Mouse (Mus musculus): ENCODE measurements around the gene Anxa9. TPM values are rescaled to one million over a fixed set of nuclear protein-coding genes. Genes with fewer than 3 reads are reported as not detected.
"Not testable (repeated sequence)": the region's sequence is repeated elsewhere in the genome, so short reads cannot be mapped to it uniquely, and the experiment has no call there.

Gene Anxa9
- polyA plus RNA-seq (2017; shearing (Covaris generic)): under 1 TPM in 1 of 2 experiments, not detected in 1; 0.83 TPM

DNA sequence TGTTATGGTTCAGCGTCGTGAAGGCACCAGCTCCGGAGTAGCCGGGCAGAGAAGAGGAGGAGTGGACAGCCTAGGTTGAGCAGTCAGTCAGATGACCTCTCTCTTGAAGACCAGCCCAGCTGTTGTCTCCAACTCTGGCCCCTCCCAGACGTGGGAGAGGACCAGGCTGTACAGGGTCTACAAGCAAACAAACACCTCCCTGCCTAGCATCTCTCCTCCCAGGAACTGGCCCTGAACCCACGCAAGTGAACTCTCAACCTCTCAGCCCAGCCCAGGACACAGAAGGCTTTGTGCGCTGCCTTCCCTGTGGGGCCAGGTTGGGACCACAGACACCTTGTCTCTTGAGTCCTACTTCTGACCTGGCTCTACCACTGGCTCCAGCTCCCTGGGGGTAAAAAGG lies at the start of gene Anxa9:
Anxa9 (minus strand) TSS at position 77 of the 400 bp plus-strand sequence.
- ATAC-seq: no peak

DNA sequence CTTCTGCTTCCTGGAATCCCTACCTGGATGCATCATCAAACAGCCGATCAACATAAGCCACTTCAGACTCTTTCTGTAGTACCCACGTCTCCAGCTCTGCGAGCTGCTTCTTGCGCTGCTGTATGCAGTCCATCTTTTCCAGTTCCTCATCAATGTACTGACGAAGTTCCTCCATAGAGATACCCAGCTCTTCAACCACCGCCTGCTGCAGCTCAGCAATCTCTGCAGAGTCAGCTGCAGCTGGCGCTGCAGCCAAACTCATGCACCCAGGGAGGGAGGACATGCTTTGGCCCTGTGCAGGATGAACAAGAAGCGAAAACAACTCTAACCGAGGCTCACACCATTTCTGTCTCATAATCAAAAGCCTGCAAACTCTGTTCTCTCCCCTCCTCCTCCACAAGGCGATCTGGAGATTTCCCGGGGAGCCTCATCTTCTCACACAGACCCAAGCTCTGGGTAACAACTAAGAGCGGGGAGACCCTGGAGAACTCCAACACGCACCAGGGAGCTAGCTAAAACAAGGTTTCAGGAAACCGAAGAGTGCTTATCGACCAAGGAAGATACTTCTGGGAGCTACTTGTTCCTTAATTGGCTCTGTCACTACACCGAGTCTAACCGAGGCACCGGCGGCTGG lies 49.1 kb upstream of the Anxa9 start:
- ATAC-seq: not testable (repeated sequence)

DNA sequence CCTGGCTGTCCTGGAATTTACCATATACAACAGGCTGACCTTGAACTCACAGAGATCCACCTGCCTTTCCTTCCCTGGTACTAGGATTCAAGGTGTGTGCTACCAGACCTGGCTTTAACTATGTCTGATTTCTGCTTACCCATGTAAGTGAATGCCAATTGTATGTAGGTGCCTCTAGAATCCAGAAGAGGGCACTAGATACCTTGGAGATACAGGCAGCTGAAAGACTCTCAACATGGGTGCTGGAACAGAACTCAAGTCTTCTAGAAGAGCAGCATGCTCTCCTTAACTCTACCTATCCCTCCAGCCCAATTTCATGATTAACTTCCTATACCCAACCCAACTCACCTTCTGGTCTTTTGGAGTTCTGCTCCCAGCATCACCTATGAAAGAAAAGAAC lies 42.5 kb upstream of the Anxa9 start:
- ATAC-seq: peak; percentile 57

DNA sequence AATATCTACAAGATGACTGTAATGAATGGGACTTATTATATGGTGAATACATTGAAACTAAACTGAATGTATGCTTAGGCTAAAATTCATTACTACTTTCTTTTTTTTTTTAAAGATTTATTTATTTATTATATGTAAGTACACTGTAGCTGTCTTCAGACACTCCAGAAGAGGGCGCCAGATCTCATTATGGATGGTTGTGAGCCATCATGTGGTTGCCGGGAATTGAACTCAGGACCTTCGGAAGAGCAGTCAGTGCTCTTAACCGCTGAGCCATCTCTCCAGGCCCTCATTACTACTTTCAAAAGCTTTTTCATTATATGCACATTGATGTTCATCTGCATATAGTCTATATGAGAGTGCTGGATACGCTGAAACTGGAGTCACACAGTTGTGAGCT lies 41.4 kb upstream of the Anxa9 start:
- ATAC-seq: not testable (repeated sequence)

DNA sequence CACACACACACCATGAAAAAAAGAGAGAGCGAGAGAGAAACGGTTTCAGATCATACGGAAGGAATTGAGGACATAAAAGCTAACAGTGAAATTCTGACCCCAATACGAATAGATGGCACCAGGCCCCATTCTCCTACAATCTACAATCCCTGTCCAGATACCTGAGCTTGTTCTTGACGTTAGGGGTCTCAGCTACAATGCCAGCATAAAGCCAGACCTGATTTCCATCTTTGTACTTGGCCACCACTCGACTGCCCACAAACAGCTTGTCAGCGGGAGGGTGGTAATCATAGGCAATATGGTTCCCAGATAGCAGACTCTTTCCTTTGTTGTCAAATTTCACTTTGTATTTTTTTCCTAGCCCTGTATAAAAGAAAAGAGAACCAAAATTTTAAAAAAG lies 39.5 kb upstream of the Anxa9 start:
- ATAC-seq: no peak

DNA sequence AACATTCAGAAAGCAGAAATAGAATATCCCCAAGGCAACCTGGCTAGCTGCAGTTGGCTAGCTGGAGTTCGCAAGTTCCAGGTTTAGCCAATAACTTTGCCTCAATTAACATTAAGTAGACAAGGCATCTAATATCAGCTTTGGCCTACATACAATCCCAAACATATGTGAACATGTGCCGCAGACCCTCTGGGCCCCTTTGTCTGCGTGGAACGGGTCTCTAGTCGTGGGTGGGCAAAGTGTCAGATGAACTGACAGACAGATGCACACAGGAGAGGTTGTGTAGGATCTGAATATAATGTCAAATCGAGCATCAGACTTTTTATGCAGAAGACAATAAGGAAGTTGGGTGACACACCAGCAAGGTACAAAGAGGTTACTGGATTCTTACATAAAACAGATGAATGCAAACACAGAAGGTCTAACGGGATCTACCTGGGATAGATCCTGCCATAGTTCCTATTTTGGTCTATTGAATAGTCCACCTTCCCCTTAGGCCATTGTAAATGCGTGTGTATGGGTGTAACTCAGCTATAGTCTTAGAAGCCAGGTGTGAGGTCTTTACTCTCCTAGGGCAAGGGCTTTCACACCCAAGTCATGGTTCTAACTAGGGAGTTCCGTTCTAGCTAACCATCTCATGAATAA lies 36.5 kb upstream of the Anxa9 start:
- ATAC-seq: not testable (repeated sequence)

DNA sequence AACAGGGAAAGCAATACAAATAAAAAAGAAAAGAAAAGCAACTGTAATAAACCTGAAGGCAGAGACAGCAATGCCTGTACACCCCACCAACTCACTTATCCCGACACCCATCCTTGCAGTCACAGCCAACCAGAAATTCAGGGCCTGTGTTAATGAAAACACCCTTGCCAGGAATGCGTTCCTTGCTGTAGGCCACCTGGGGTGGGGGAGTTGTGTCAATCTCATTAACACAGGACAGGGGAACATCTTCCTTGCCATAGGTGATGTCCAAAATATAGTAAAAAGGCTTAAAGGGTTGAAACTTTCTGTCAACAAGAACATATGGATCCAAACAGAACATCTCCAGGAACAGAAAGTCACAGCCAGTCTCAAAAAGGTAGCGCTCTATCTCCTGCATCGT lies 31.3 kb upstream of the Anxa9 start:
- ATAC-seq: no peak

DNA sequence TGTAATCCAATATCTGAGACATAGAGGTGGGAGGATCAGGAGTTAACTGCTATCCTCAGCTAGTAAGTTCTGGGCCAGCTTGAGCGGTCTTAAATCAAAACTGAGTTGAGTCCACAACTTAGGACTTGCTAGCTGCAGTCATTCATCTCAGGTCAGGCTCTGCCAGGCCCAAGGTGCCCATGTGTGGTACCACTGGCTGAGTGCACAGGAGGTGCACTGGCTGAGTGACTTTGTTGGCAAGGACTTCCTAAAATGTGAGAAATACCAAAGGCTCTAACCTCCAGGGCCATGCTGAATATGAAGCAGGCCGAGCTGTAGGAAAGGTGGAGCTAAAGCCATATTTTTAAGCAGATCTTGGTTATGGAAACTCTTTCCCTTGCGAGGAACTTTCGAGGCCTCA lies 30.4 kb upstream of the Anxa9 start:
- ATAC-seq: no peak

DNA sequence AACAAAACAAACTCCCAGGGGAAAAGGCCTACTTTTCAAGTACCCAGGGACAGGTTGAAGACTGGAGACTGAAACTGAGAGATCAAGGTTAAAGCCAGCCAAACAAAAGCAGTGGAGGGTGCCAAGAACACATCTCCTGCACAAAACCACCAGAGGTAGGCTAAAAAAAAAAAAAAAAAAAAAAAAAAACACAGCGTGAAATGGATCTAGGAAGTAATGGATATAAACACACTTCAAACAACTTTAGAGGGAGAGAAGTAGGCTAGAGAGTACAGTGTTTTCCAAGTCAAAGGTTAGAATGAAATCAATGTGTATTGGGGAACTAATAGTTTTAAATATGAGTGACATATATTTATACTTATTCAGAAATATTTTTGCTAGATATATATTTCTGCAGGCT lies 24.6 kb upstream of the Anxa9 start:
- no peak for ATAC-seq

DNA sequence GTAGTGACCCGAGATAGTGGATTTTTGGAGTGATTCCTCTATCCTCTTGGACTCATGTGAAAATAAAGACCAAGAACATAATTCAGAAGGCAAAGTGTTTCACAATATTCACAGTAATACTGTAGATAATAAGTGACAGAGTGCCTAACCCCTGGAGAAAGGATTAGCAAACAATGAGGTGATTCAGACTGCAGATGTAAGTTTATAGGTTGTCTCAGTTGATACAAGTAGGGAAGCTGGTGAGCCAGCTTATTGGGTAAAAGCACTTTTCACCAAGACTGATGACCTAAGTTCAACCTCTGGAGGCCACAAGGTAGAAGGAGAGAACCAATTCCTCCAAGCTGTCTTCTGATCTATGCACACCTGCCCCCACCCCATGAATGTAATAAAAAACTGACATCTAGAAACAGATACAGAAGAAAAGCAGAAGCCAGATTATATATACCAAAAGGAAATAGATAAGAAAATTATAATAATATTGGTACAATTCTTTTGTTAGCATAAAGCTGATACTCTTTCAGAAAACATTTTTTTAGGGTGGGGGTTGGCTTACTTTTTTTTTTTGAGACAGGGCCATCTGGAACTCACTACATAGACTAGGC lies 21.9 kb upstream of the Anxa9 start:
- no peak for ATAC-seq

DNA sequence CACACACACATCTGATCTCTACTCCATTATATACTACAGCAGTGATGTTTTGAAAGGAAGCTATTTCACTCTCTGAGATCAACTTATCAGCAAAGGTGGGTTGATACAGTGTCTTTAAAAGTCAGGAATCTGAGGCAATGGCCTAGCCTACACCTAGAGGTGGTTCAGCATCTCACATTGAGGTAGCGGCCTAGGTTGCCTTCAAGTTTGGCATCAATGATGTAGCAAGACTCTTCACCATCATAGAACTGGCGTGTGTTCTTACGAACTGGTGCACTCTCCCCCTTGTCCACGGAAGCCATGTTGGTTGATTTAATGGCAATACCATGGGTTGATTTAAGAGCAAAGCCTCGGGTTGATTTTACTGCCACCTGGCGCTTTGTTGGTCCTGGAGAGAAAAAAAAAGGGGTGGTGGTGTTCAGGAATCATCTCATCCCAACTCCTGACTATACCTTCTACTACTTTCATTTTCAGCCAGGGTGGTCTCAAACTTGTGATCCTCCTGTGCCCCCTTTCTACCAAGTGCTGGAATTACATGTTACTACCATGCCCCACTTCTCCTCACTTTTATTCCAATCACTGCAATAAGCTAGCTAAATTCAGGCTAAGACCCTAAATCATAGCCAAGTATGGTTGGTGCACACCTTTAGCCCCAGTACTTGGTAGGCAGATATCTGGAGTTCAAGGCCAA lies 17.6 kb upstream of the Anxa9 start:
- ATAC-seq: no peak

DNA sequence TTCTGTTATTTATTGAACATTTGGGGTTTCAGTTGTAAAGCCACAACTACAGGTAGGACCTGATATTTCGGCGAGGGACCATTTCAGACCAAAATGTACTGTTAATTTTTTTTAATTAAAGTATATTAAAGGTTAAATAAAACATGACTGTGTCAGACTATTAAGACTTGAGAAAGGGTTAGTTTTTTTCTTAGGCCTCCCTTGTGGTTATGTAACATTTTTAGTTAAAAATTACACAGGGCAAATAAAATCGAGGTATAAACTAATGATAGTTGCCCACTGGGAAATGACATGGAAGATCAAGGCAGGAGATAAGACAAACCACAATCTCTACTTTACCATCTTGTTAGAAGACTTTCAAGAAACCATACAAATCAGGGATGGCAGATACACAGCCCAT lies 16.5 kb upstream of the Anxa9 start:
- no peak for ATAC-seq

DNA sequence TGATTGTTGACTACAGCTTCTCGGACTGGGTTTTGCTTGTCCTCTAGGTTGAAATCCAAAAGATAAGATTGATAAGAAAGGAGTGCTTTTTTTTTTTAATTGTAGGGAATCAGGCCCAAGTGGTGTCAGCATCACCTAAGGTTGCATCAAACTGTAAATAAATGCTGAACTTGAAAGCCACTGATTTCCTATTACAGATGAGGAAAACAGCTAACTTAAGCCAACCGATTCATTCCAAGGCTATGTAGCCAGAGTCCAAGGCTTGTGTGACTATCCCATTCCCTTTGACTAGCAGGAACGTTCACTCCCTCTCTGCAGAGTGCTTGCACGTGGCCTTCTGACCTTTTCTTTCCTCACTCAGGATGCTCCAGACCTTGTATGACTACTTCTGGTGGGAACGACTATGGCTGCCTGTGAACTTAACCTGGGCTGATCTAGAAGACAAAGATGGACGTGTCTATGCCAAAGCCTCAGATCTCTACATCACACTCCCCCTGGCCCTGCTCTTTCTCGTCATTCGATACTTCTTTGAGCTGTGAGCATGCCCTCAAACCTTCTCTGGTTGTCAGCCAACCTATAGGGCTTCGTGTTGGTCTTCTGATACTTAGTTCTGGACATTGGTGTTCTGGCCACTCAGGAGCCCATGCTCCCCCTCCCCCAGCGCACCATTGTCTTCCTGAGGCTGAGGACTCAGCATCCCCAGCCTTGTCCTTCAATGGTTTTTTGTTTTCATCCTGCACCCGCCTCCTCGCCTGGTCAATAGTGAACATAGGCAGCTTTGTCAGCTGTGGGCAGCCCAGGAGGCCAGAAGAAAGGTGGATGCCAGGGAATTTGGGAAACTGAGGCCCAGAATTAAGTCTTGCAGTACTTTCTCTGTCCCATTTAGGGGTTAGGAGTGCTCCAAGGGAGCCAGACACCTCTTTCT lies 13.0 kb upstream of the Anxa9 start:
- no peak for ATAC-seq

DNA sequence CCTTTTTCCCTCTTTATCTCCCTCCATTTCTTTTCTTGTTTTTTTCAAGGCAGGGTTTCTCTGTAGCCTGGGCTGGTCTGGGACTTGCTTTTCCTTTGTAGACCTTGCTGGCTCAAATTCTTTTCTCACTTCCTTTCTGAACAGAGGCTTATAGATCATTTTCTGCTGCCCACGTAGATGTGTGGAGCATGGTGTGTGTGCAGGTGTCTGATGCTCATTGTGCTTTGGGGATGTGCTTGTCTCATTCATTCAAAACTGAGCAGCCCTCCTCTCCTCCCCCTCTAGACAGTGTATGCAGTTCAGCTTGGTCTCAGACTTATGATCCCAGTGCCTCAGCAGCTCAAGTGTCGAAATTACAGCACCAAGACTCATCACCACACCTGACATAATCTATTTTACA lies 12.1 kb upstream of the Anxa9 start:
- ATAC-seq: no peak

DNA sequence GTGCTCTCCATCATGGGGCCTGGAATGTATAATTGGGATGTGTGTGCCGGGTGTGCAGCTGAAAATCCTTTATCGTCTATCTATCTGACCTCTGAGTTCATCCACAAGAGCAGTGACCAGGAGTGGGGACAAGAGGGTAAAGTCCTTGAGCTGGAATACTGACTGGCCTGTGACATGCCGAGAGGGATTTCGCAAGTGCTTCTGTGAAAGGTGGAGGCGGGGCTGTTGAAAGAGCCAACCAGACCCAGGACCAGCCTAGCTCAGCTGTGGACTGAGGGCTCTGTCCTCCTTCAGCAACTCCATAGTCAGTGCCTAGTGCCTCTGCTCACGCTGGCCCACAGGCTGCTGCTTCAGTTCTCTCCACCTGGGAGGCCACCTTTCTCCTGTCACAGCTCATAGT lies 11.6 kb upstream of the Anxa9 start:
- ATAC-seq: no peak

DNA sequence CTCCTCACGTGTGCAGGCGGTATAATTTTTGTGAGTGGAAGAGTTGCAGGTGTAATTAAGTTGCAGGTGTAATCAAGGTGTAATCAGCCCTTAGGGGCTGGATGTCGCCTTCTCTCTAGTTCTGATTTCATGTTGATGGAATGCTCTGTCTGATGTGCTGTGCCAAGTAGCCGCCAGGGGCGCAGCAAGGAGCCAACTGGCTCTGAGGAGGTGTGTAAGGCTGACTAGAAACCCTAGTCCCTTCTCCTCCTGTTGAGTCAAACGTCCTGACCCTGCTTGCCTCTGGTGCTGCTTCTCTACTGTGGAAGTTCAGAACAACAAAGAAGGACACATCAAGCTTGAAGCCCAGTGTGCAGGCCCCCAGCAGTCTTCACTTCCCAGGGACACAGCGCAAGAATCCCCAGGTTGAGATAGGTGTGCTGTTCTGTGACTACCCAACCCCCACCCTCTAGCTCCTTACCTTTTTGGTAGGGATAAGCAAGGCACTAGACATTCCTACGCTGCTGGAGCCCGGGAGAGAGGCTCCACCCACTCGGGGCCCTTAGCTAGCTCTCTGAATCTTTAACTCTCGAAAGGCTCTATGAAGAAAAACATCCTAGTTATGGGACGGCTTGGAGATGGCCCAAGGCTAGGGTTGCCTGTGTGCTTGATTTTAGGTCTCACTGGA lies 10.6 kb upstream of the Anxa9 start:
- ATAC-seq: peak; percentile 38

DNA sequence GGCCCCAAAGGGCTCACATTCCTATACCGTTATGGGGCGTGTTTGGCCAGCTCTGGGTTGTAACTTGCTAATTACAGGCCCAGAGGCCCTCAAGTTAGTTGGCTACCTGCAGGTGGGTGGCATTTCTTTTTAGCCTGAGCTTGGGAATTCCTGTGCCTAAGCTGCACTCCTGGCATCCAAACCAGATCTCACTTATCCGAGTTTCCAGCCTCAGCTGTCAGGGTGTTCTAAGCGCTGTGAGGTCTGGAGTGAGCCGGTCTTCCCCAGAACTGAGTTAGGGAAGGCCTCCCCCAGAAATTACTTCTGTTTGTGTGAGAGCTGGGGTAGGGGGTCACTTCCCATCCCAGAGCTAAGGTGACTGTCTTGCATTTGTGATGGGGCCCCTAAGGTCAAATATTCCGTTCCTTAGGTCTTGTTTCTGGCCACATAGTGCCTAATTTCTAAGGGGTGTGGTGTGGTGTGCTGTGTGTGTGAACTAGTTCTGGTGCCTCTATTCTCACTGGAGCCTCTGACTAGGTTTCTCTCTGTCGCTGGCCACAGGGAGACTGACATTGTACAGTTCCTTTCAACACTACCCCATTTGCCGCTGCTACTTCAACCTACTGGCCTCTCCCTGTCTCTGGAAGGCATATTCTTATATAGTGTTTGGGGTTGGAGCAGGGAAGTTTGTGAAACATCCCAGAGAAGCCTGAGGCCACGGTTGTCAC lies 9.0 kb upstream of the Anxa9 start:
- no peak for ATAC-seq

DNA sequence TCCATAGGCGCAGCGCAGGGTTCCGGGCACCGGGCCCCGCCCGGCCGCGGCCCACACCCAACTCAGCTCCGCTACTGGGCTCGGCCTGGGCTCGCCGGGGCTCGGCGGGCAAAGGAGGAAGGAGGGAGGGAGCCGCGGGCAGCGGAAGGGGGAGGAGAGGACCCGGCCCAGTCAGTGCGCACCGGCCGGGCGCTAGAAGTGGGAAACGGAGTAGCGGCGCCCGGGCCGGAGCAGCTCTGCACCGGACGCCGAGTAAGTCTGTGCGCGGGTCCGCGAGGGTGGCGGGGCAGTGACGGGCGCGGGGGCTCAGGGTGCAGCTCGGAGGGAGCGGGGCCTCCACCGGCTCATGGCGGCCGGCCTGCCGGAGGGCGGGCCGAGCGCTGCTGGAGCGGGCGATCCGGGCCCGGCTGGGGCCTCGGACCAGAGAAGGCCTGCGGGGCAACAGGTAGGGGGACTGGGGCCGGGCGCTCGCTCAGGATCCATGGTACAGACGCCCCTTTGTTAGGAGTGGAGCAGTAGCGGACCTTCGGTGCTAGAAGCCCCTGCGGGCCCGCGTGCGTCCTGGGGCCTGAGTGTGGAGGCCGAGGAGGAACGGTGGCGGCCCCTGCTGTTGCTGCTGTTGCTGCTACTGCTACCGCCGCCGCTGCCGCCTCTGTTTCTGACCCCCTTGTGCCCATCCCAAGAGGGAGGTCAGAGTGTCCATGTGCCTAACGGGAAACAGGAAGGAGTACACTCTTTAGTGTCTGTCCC lies 8.3 kb upstream of the Anxa9 start:
- ATAC-seq: peak; percentile 90

DNA sequence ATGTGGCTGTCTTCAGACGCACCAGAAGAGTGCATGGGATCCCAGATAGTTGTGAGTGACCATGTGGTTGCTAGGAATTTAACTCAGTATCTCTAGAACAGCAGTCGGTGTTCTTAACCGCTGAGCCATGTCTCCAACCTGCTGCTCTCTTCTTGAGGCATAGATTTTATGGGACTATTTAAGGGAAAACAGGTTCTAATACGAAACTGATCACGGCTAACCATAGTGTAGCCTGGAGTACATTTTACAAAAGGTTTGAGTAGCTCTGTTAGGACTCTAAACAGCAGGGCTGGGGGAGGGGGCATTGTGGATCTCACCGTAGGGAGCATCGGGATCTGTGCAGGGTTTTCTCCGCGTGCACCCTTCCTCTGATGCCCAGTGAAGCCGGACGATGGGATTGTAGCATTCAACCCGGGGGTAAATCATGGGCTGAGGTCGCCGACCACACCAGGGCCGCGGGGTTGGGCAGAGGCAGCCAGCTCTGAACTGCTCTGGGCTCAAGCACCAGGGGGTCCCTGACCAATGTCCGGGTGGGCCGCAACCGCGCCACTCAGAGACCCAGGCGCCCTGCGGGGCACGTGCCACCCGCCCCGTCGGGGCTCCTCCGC lies 7.6 kb upstream of the Anxa9 start, which contains the start of gene Cers2:
Cers2 (plus strand) TSS at position 306 of the 608 bp plus-strand sequence.
- no peak for ATAC-seq

DNA sequence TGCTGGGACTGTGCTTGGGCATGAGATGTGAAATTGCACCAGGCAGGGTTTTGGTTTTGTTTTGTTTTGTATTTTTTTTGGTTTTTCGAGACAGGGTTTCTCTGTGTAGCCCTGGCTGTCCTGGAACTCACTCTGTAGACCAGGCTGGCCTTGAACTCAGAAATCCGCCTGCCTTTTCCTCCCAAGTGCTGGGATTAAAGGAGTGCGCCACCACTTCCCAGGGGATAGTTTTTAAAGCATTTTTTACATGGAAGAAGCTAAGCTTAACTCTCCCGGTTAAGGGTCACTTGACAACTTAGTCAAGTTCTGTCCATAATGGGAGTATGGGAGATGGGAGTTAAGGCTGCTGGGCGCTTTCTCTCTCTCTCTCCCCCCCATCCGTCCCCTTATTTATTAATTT lies 7.1 kb upstream of the Anxa9 start:
- ATAC-seq: no peak

Data from activated CD4-positive, CD25-positive, alpha-beta regulatory T cell, adult 4 months (primary cell).